Mouse (Mus musculus) urinary bladder, postnatal 25 days (tissue): ENCODE results near the gene Sectm1a.
"Not testable (repeated sequence)": the region's sequence is repeated elsewhere in the genome, so short reads cannot be mapped to it uniquely, and the experiment has no call there.

ENCODE experiments used
- DNase-seq: peaks from one replicate; pipeline ENCODE4 v3.0.0; 2022; ENCODE audit warnings: low spot score

Gene Sectm1a

GRCm38 (mm10) chr11:121089756-121090546 lies 8.9 kb upstream of the Sectm1a start:
- no peak for DNase-seq

- no peak for DNase-seq
Observed at GRCm38 (mm10) chr11:121088997-121089396, 8.0 kb upstream of the Sectm1a start.

DNA sequence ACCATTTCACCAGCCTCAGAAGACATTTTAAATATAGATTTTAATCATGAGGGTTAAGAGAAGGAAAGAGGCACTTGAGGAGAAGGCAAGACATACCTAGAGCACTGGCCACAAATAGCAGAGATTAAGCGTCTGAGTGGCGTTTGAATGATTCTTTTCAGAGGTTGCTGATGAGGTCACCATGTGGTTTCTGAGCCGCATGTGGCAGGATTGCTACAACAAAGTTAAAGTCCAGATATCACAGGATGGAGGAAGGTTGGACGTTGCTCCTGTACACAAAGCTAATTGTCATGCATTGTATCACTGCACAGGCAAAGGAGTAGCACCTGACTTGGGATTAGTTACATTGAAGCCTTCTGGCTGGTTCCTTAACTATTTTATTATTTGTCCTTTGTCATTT lies 5.3 kb upstream of the Sectm1a start:
- no peak for DNase-seq

- DNase-seq = no peak
Observed at GRCm38 (mm10) chr11:121085181-121085580, 4.2 kb upstream of the Sectm1a start.

- DNase-seq = no peak
Observed at GRCm38 (mm10) chr11:121082857-121083500, 2.0 kb upstream of the Sectm1a start.

- DNase-seq = no peak
Observed at GRCm38 (mm10) chr11:121082250-121082649, 1.2 kb upstream of the Sectm1a start.

DNA sequence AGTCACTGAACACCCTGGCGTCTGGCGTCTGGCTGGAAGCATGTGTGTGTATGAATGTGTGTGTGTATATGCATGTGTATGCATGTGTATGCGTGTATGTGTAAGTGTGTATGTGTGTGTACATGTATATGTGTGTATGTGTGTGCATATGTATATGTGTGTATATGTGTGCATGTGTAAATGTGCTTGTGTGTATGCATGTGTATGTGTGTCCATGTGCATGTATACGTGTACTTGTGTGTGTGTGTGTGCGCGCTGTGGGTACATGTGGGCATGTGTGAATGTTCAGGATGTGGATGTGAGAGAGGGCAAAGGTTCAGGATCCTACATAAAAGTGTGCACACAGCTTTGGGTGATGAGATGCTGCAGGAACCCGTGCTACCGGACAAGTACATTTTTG lies 690 bp downstream of the Sectm1a start:
- DNase-seq = no peak

GRCm38 (mm10) chr11:121075655-121076054 lies 5.4 kb downstream of the Sectm1a start:
- DNase-seq = no peak

- DNase-seq = not testable (repeated sequence)
Observed at GRCm38 (mm10) chr11:121069662-121070061, 11.4 kb downstream of the Sectm1a start.

DNA sequence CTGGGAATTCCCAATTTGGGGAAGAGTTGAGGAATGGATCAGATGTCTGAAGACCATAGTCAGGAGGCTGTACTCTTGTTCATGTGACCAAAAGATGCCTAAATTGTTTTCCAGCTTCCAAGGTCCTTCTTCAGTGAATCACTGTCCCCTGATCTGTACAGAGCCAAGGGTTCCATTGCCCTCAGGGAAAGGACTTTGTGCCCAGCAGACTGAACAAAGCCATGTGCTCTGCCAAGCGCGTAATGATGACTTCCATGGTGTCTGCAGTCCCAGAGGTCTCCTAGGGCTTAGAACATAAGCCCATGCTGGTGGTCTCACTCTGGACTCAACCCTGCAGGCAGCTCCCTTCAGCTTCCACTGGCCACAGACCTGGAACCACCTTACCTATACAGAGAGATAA lies 13.1 kb downstream of the Sectm1a start:
- DNase-seq = no peak

DNA sequence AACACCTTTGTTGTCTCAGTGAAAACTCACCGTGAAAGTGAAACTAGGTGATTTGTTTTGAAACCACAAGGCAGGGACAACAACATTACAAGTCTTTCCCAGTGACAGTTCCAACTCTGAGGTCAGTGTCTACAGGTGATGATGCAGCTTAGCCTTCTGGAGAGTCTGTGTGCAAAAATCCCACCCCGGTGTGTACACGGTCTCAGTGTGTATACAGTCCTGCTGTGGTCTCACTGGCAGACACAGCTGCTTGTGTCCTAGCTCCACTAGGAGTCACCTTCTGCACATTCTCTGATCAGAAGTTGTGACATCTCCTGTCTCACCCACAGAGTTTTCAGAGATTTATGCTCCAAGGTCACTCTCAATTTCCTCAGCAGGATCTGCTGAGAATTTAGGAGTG lies 16.8 kb downstream of the Sectm1a start:
- DNase-seq = no peak

GRCm38 (mm10) chr11:121063379-121063778 lies 17.6 kb downstream of the Sectm1a start, which contains the start of gene Sectm1b:
TSS of gene Sectm1b (minus strand) at chr11:121063569.
- DNase-seq = no peak

DNA sequence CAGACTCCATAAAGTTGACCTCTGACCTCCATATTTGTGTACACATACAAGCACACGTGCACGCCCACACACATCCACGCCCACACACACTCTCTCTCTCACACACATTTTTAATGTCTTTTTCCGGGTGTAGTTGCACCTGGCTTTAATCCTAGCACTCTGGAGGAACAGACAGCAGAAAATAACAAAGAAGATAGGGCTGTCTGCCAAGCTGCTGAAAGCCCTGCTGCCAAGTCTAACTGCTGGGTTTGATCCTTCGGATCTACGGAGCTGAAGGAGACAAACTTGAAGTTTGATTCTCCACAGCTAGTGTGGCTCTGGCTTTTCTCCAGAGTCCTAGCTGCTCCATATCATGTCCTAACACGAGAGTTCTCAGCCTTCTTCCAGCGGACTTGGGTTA lies 19.4 kb downstream of the Sectm1a start:
- no peak for DNase-seq

GRCm38 (mm10) chr11:121060401-121061067 lies 20.5 kb downstream of the Sectm1a start:
- not testable (repeated sequence) for DNase-seq

DNA sequence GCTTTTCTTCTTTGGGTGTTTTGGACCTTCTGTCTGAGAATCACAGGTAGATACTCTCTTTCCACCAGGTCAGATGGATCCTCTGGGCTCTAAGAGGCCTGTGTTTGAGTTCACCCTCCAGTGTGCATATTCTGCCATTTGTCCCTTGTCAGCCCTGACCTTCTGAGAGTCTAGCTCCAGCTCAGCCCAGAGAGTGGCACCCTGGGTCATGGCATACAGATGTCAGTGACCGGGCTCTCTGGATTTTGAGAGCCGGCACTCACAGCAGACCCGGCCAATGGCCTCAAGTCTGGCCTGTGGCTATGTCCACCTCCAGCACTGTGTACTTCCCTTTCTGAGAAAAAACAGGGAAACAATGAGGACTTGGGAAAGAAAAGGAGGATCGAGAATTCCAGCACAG lies 21.5 kb downstream of the Sectm1a start:
- DNase-seq = no peak

DNA sequence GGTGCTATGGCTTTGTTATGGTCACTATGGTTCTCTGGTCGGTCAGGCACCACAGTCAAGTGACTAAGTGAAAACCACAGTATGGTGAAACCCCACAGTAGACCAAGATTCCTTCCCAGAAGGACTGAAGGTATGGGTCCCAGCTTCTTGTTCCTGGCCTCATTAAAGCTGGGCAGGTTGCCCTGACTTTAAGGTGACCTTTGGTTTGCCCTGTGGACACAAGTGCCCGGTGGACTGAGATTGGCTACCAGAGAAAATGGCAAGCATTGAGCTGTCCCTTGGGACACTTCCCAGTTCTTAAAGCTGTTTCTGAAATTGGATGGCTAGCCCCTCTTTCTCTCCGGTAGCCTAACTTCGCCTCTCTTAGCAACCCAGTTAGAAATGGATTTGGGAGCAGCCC lies 22.1 kb downstream of the Sectm1a start:
- no peak for DNase-seq

- DNase-seq = no peak
Observed at GRCm38 (mm10) chr11:121058122-121058521, 22.9 kb downstream of the Sectm1a start.

- DNase-seq = no peak
Observed at GRCm38 (mm10) chr11:121056536-121057236, 24.3 kb downstream of the Sectm1a start.

- peak; percentile 84 for DNase-seq
Observed at GRCm38 (mm10) chr11:121053536-121053935, 27.5 kb downstream of the Sectm1a start.

- DNase-seq = no peak
Observed at GRCm38 (mm10) chr11:121052387-121052786, 28.6 kb downstream of the Sectm1a start.

DNA sequence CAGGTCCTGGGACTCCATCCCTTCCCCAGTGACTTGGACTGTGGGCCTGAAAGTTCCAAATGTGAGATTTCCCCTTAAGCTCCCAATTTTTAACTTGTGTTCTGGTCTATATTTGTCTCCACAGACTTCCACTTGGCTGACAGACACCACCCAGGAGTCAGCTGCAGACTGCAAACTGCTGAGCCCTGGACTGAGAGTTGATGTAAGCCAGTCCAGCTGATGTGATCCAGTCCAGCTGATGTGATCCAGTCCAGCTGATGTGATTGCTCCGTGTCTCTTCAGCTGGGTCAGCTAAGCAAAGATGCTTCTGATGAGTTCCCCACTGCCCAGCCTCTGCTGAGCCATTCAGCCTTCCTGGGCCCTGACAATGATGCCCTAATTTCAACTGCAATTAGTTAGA lies 29.2 kb downstream of the Sectm1a start:
- no peak for DNase-seq

DNA sequence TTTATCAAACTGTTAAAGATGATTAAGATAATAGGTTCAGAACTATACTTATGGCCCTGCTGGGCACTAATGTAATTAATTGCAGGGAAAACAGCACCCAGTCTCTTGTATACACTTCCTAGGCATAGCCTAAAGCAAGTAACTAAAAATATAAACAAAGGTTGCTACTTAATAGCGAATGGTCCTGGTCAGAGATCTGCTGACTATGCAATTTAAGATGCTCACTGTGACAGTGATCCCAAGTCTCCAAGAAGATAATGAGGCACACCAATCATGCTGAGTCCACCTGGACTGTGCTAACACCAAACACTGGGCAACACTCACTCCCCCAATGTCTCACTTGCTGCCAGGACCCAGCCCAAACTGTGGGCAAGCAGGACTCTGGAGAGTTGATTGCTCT lies 31.2 kb downstream of the Sectm1a start:
- no peak for DNase-seq
